In the genomic region with DNA sequence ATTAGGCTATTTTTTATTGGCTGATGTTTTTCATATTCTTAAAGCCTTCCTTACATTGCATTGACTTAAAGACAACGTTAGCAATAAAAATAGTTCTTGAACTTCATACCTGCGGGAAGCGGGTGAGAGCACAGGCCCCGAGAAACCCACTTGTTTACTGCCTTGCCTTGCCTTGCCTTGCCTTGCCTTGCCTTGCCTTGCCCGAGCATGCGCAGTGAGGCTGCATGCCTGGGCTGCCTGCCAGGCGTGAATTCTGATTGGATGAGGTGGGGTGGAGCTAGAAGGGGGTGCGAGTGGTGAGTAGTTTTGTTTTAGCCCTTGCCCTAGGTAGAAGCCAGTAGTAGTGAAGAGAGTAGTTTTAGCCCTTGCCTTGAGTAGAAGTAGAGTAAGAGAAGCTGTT, we compare ENCODE assay signal across 23 mouse cellular contexts.
A peak's percentile ranks its signal among the peaks of the same experiment; 100 is the strongest.
DNase-seq lines count a peak whose midpoint lies in the region; ATAC-seq and TF ChIP-seq lines count a peak whose summit lies in the region.
"Had no signal": no experiment of that assay in that cellular context is flagged by ENCODE, and none has a peak within 500 bp of the region (broad histone marks: within the 10 kb centered on the region; RNA-seq: fewer than 3 reads in every experiment).

No protein-coding gene starts in this region.

- H3K36me3 ChIP-seq in ES-Bruce4 (ENCODE audit: control insufficient read depth, insufficient read depth, low read length, poor library complexity, severe bottlenecking) (no peaks in the 10 kb centered on the region), ES-E14 (ENCODE audit: control insufficient read depth, insufficient read depth, low read length, poor library complexity, severe bottlenecking) (no peaks in the 10 kb centered on the region)
- H3K36me3 ChIP-seq in hindbrain, embryonic 14.5 days (replicated peaks; ENCODE audit: control insufficient read depth, insufficient read depth) = no peaks in the 10 kb centered on the region
- H3K36me3 ChIP-seq: heart, embryonic 13.5 days; hindbrain, embryonic 12.5 days; kidney, embryonic 15.5 days; limb, embryonic 15.5 days; lung, embryonic 15.5 days; midbrain, embryonic 15.5 days; neural tube, embryonic 12.5 days had no signal

- H3K4me1 ChIP-seq in ES-Bruce4 (ENCODE audit: control insufficient read depth, insufficient read depth, low read length) = no peaks in the 10 kb centered on the region
- H3K4me1 ChIP-seq in ES-E14 (ENCODE audit: control insufficient read depth in 2 of 2, insufficient read depth in 2 of 2, low read length in 2 of 2, poor library complexity in 1 of 2) = no peaks in the 10 kb centered on the region
- no peaks in the 10 kb centered on the region for H3K4me1 ChIP-seq in hindbrain, embryonic 14.5 days (replicated peaks; ENCODE audit: control insufficient read depth, insufficient read depth, low read length)
- H3K4me1 ChIP-seq: heart, embryonic 13.5 days; hindbrain, embryonic 12.5 days; kidney, embryonic 15.5 days; limb, embryonic 15.5 days; lung, embryonic 15.5 days; midbrain, embryonic 15.5 days; neural tube, embryonic 12.5 days had no signal

- H3K9me3 ChIP-seq in ES-Bruce4 (replicated peaks; ENCODE audit: control insufficient read depth, insufficient read depth, low read length, poor library complexity, severe bottlenecking) = peaks cover 7% of the 10 kb centered on the region
- no peaks in the 10 kb centered on the region for H3K9me3 ChIP-seq in ES-E14 (ENCODE audit: control insufficient read depth, insufficient read depth, low read depth, low read length)
- H3K9me3 ChIP-seq in hindbrain, embryonic 14.5 days (ENCODE audit: control insufficient read depth, low read length) = no peaks in the 10 kb centered on the region
- H3K9me3 ChIP-seq: heart, embryonic 13.5 days; hindbrain, embryonic 12.5 days; kidney, embryonic 15.5 days; limb, embryonic 15.5 days; lung, embryonic 15.5 days; midbrain, embryonic 15.5 days; neural tube, embryonic 12.5 days had no signal

- H3K4me3 ChIP-seq in ES-Bruce4 (ENCODE audit: low read depth, low read length) (no peak overlapping the region), ES-E14 (ENCODE audit: insufficient read depth in 1 of 2, low read depth in 1 of 2, low read length in 2 of 2, poor library complexity in 1 of 2, severe bottlenecking in 1 of 2) (no peak overlapping the region)
- H3K4me3 ChIP-seq in hindbrain, embryonic 14.5 days (replicated peaks; ENCODE audit: low read length) = no peak overlapping the region
- H3K4me3 ChIP-seq: heart, embryonic 13.5 days; hindbrain, embryonic 12.5 days; kidney, embryonic 15.5 days; limb, embryonic 15.5 days; lung, embryonic 15.5 days; midbrain, embryonic 15.5 days; neural tube, embryonic 12.5 days had no signal

- H3K27me3 ChIP-seq in ES-Bruce4 (ENCODE audit: control insufficient read depth, insufficient read depth, low read length, poor library complexity, severe bottlenecking) = no peaks in the 10 kb centered on the region
- H3K27me3 ChIP-seq in hindbrain, embryonic 14.5 days (ENCODE audit: control insufficient read depth, insufficient read depth, low read length) = no peaks in the 10 kb centered on the region
- H3K27me3 ChIP-seq: heart, embryonic 13.5 days; hindbrain, embryonic 12.5 days; kidney, embryonic 15.5 days; limb, embryonic 15.5 days; lung, embryonic 15.5 days; midbrain, embryonic 15.5 days; neural tube, embryonic 12.5 days had no signal

- WGBS in hindbrain, embryonic 14.5 days = 82% methylated on average over 8 of the region's 8 CpGs

- no peak for ATAC-seq in hindbrain, embryonic 14.5 days (ENCODE audit: low FRiP score)
- ATAC-seq: forebrain, embryonic 14.5 days; midbrain, embryonic 15.5 days had no signal

- H3K27ac ChIP-seq in ES-Bruce4 (ENCODE audit: insufficient read depth, low read length) = peak overlapping the region; percentile 78
- 0 out of 2 replicates have a peak overlapping the region, but pooled peaks have one; percentile 53 for H3K27ac ChIP-seq in ES-E14 (ENCODE audit: insufficient read depth, low read depth, low read length, poor library complexity, severe bottlenecking)
- H3K27ac ChIP-seq in hindbrain, embryonic 14.5 days = no peak overlapping the region
- H3K27ac ChIP-seq: heart, embryonic 13.5 days; hindbrain, embryonic 12.5 days; kidney, embryonic 15.5 days; limb, embryonic 15.5 days; liver, embryonic 14.5 days; lung, embryonic 15.5 days; midbrain, embryonic 15.5 days; neural tube, embryonic 12.5 days; stomach, postnatal 0 days had no signal

- no peak for TF ChIP-seq EP300 in ES-Bruce4 (IDR thresholded peaks at IDR 0.05; ENCODE audit: insufficient read depth, low read depth, low read length)

- no peak for TF ChIP-seq CTCF in ES-Bruce4 (IDR thresholded peaks at IDR 0.05; ENCODE audit: low read depth, low read length)

- intact Hi-C loops in left cerebral cortex, postnatal 4 days (cut with DNase I) = no loop called here

- TF ChIP-seq POLR2A in ES-Bruce4 (IDR thresholded peaks at IDR 0.05; ENCODE audit: insufficient read depth, low read length) = no peak

- H3K9ac ChIP-seq in ES-Bruce4 (ENCODE audit: low read depth, poor library complexity, severe bottlenecking) (no peak overlapping the region), ES-E14 (ENCODE audit: insufficient read depth, low read depth, low read length, poor library complexity, severe bottlenecking) (no peak overlapping the region)
- H3K9ac ChIP-seq in hindbrain, embryonic 14.5 days = no peak overlapping the region
- H3K9ac ChIP-seq: heart, embryonic 13.5 days; hindbrain, embryonic 12.5 days; kidney, embryonic 15.5 days; limb, embryonic 15.5 days; liver, embryonic 14.5 days; lung, embryonic 15.5 days; midbrain, embryonic 15.5 days; neural tube, embryonic 12.5 days had no signal

- in situ Hi-C loops in ES-E14 (cut with MboI; ENCODE audit: low sequenced_read_pairs in 2 of 2, unreplicated experiment in 2 of 2) = no loop called here

- H3K4me2 ChIP-seq in hindbrain, embryonic 14.5 days (replicated peaks) = no peak overlapping the region
- H3K4me2 ChIP-seq: heart, embryonic 13.5 days; hindbrain, embryonic 12.5 days; kidney, embryonic 15.5 days; limb, embryonic 15.5 days; lung, embryonic 15.5 days; midbrain, embryonic 15.5 days; neural tube, embryonic 12.5 days had no signal

- peak; percentile 3 for DNase-seq in left cerebral cortex, postnatal 4 days
- no peak for DNase-seq in left cerebral cortex, adult 8-10 months (ENCODE audit: low spot score in 2 of 2)
- DNase-seq in ES-E14 (ENCODE audit: low read depth, low spot score) = no peak
- peak; percentile 2 for DNase-seq in fibroblast of lung, adult 2 months (ENCODE audit: low read depth)
- DNase-seq in urinary bladder, postnatal 25 days (ENCODE audit: low spot score) = no peak
- DNase-seq in hindbrain, embryonic 14.5 days (ENCODE audit: low spot score) = no peak
- DNase-seq: cerebellum, adult 11-12 months; gastrocnemius, postnatal 14 days; heart, adult 18-20 months; heart, postnatal 14 days; kidney, adult 11 months; lung, postnatal 4 days had no signal

TF ChIP-seq in ES-E14, 5 proteins besides CTCF, POLR2A, EP300 and RAD21:
- TF ChIP-seq MAFK (IDR thresholded peaks at IDR 0.05; ENCODE audit: insufficient read depth, low read depth, low read length) (no peak), ZC3H11A (IDR thresholded peaks at IDR 0.05; ENCODE audit: borderline replicate concordance, low read depth, low read length) (no peak), HCFC1 (IDR thresholded peaks at IDR 0.05; ENCODE audit: borderline replicate concordance, insufficient read depth, low read length) (no peak), CHD2 (IDR thresholded peaks at IDR 0.05; ENCODE audit: low read depth, low read length) (no peak), ZNF384 (IDR thresholded peaks at IDR 0.05; ENCODE audit: low read depth, low read length) (no peak)

Comparison
In these comparisons a context has a peak if more than half of its experiments do, and no peak if none do; other contexts are left out.
1. DNase-seq: peak in left cerebral cortex, postnatal 4 days (single experiment) and fibroblast of lung, adult 2 months (single experiment); none in left cerebral cortex, adult 8-10 months (0 of 2), ES-E14 (single experiment), urinary bladder, postnatal 25 days (single experiment) and hindbrain, embryonic 14.5 days (single experiment).